Mouse (Mus musculus) heart, adult 18-20 months (tissue): ENCODE results near the gene Tnfrsf13c. TPM values are rescaled to one million over a fixed set of nuclear protein-coding genes. Genes with fewer than 3 reads are reported as not detected.
A peak's percentile ranks its signal among the peaks of the same experiment; 100 is the strongest.
"Not testable (repeated sequence)": the region's sequence is repeated elsewhere in the genome, so short reads cannot be mapped to it uniquely, and the experiment has no call there.

ENCODE experiments used
- DNase-seq, 2 experiments: peaks; one replicate each; pipeline ENCODE4 v3.0.0; 2021 to 2022; ENCODE audit warnings: mixed read lengths in 1 of 2
- long read RNA-seq, 2 experiments: library from polyadenylated mRNA; stranded (forward); transcript quantifications; one replicate each; pipeline ENCODE4 v2.0.0; 2021
- total RNA-seq, 2 experiments: library from RNA; stranded (reverse); gene quantifications; 2 replicates each; pipeline ENCODE4 v1.2.3; 2021

Tnfrsf13c gene
- total RNA-seq, result 1 to 10 TPM in 1 of 2 experiments, under 1 TPM in 1; 0.35 to 2.2 TPM
- long read RNA-seq, experiment 1, result 0 reads
- long read RNA-seq, experiment 2, result 0 reads

DNA sequence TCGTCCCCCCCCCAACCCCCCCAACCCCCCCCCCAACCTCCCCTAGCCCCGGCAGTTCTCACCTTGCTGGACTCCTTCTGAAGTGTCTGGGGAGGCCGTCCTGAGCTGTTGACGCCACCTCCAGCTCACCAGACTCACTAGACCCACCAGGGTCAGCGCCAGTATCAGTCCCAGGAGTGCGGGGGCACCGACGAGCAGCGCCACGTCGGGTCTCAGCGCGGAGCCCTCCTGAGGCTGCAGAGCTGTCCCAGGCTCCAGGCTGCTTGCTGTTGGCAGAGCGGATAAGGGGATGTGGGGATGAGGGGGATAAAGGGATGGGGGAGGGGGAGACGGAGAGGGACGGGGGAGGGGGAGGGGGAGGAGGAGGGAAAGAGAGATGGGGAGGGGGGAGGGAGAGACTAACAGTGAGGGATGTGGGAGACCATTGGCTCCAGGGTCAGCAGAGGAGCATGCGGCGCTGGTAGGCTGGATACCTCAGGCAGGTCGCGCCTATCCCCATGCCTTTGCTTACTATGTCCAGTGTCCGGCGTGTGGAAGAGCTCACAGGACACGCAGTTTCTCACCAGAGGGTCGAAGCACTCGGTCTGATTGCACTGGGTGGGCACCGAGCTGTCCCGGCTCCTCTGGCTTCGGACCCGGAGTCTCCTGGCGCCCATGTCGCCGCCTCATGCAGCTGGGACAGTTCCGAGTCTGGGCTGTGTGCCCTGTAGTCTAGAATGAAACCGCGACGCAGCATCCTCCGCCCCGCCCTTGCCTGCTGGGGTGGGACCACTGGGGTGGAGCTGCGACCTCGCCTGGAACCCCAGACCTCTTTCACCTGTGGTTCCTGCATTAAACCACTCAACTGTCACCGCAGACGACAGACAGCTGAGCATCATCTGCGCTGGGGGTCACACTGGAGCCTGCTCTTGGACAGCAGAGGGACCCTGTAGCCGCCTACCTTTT, at the start of gene Tnfrsf13c:
Gene Tnfrsf13c, minus strand, starts transcription at position 713 of the 945 bp plus-strand sequence.
- peak; percentile 50 to 60 for DNase-seq

DNA sequence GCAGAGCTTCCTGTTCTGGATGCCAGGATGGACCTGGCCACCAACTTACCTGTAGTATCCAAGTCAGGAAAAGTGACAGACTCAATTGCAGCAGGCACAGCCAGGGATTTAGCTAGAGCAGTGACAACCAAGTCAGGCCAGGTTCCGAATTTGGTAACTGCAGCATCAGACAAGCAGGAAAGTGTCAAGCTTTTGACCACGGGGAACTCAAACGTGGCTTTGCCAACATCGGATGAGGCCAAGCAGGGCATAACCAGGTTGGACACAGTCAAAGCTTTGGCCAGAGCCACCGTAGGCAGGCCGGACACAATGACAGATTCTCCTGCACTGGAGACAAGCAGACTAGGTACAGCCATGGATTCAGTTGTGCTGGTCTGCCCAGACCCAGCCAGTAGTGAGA, 48.1 kb upstream of the Tnfrsf13c start:
- DNase-seq, result no peak

DNA sequence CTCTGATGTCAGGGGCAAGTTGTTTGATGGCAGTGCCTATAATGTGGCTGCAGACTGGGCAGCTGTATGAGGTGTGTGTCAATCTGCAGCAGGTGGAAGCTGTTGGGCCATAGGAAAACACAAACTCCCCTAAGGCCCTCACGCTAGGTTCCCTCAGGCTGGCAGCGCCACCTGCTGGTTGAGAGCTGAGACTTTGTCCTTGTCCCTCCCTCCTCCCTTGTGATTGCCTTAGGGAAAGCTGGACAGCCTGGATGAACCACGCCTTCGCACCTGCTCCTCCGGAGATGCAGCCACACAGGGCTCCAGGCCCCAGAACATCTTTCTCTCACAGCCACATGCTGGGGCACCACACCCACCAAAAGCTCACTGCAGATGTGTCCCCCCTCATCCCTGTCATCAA, 47.0 kb upstream of the Tnfrsf13c start:
- peak; percentile 20 to 72 for DNase-seq

DNA sequence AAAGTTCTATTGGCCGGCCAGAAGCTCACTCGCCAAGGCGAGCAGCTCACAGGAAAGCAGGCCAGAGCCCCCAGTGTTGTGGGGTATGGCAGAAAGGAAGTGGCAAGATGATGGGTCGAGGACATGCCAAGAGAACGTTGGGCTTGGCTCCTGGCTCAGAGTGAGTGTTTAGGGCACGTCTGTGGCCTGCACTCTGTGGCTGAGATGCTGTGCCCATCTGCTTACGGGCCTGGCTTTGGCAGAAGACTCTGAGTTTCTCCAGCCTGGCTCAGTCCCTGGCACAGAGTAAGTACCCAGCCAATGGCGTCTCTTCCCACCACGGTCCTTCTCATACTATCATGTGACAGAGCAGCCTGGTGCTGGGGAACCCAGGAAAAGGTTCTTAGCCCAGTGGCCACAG, 44.6 kb upstream of the Tnfrsf13c start:
- no peak for DNase-seq

DNA sequence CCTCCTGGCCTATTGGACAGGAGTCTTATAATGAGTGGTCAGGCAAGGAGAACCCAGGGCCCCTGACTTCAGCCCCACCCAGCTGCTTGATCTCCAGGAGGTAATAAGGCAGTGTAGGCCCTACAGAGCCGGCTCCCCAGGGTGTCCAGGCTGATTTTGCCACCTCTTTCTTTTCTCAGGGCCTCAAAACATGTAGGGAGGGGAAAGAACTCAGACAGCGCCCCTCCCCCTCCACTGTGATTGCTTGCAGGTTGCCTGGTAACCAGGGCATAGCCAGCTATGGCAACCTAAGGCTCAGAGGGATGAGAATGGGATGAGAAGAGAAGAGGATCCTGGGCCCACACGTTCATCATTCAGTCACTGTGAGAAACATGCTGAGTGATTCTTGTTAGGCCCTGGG, 44.0 kb upstream of the Tnfrsf13c start:
- DNase-seq, result no peak

DNA sequence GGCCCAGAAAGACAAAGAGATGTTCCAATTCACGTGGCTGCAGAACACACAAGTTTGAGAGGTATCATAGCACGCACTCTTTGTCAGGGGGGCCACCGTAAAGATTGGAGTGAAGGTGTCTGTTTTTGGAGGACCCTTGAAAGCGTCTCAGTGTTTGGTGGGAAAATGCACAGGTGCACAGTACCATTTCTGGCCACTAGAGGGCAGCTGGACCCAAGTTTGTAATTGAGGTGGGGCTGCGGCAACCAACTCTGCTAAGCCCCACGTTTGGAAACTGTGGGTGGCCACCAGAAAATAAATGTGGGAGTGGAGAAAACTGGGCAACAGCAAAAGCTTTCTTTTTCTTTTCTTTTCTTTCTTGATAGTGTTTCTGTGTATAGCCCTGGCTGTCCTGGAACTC, 42.2 kb upstream of the Tnfrsf13c start:
- DNase-seq, result peak; percentile 40 to 86

DNA sequence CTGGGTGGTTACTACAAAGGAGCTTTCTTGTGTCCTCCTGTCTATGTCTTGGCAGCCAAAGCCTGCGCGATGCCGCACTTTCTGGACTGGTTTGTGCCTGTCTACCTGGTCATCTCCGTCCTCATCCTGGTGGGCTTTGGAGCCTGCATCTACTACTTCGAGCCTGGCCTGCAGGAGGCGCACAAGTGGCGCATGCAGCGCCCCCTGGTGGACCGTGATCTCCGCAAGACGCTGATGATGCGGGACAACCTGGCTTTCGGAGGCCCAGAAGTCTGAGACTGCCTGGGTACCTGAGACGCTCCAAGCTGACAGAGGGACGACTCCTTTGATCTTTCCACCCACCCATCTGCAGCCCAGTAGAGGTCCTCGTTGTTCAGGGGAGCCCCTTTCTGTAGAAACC, 35.3 kb upstream of the Tnfrsf13c start:
- DNase-seq, result peak; percentile 13 to 49

DNA sequence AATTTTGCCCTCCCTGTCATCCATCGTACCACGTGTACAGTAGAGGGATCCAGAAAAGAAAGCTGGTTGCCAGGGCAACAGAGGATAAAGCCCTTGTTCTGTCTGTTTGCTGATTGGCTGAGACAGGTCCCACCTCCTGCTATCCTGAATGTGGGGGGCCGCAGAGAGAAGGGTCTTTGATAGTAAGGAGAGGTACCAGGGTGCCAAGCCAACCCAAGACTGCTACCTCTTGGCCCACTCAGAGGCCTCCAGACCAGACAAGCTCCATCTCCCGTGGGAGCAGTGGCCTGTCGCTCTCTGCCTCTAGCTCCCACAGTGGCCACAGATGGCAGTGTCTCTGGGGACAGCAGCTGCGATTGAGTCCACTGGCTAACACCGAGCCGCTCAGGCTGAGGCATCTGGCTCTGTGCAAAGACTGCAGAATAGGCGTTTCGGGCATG, 31.8 kb upstream of the Tnfrsf13c start:
- DNase-seq, result no peak

DNA sequence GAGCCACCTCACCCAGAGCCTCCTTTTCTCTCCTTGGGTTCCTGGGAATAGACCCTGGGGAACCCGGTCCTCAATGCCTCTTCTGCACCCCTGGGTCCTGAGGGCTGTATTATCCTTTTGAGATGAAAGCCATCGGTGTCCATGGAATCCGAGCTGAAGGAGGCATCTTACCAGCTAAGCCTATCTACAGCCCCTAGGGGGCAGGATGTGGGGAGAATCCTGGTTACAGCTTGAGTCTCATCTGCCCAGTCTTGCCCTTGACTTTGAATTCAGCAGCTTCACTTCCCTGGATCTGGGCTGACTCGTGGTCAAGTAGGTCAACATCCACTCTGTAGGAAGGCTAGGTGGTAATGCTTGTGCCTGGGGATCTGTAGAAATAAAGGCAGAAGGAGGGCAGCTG, 31.1 kb upstream of the Tnfrsf13c start:
- no peak for DNase-seq

DNA sequence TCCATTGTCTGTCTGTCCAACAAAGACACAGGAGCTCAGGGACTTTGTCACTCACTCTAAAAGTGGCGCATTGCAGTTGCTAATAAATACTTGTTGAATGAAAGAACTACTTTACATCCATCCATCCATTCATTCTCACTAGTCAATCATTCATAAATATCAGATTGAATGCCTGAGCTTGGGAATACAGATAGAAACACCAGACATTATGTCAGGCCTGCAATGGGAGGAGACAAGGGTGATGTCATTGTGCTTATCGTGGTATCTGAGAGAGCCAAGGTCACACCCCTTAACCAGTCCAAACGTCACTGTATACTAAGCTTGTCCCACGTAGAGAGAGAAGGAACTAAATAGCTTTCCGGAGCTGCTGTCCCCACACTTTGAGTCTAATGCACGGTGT, 27.9 kb upstream of the Tnfrsf13c start, which contains the start of gene 1500009C09Rik:
Gene 1500009C09Rik, plus strand, starts transcription at position 301 of the 400 bp plus-strand sequence.
- DNase-seq, result no peak

DNA sequence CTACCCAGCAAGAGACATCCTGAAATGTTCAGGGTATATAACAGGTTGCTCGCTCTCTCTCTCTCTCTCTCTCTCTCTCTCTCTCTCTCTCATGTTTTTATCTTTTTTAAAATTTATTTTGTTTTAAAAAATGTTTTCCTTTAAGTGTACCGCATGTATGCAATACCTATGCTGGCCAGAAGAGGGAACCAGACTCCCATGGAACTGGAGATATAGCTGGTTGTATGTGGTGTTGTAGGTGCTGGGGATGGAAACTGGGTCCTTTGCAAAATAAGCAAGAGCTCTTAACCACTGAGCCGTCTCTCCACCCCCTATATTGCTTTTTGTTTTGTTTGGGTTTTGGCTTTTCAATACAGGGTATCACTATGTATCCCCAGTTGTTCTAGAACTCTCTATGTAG, 27.4 kb upstream of the Tnfrsf13c start:
- no peak for DNase-seq

DNA sequence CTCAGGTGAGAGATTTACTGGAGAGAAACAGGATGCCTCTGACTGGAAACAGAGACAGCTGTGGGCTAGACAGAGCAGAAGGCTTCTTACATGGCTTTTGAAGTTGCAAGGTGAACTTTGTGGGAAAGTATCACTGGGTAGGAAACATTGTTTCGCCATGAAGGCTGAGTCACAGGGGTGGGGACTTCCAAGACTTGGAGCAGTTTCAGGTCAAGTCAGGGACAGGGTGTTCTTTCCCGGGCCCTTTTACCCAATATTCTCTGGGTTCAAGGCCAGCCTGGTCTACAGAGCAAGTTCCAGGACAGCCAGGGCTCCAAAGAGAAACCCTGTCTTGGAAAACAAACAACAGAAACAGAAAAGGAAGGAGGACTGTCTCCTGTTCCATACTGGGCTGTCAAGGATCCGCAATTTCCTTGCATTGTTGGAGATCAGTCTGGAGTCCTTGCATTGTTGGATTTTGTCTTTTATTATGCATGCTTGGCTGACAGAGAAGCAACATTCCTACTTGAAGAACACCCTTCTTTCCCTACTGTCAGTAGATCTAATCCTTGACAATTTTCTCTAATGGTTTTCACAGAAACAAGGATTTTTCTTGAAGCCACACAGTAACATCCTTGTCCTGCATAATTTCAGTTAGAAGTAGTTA, 23.1 kb upstream of the Tnfrsf13c start:
- no peak for DNase-seq

DNA sequence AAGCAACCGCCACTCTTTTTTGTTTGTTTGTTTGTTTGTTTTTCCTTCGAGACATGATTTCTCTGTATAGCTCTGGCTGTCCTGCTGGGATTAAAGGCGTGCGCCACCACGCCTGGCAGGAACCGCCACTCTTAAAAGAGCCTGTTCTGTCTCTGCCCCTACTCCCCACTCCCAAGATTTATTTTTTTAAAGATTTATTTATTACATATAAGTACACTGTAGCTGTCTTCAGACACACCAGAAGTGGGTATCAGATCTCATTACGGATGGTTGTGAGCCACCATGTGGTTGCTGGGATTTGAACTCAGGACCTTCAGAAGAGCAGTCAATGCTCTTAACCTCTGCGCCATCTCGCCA, 20.6 kb upstream of the Tnfrsf13c start:
- DNase-seq, result not testable (repeated sequence)

DNA sequence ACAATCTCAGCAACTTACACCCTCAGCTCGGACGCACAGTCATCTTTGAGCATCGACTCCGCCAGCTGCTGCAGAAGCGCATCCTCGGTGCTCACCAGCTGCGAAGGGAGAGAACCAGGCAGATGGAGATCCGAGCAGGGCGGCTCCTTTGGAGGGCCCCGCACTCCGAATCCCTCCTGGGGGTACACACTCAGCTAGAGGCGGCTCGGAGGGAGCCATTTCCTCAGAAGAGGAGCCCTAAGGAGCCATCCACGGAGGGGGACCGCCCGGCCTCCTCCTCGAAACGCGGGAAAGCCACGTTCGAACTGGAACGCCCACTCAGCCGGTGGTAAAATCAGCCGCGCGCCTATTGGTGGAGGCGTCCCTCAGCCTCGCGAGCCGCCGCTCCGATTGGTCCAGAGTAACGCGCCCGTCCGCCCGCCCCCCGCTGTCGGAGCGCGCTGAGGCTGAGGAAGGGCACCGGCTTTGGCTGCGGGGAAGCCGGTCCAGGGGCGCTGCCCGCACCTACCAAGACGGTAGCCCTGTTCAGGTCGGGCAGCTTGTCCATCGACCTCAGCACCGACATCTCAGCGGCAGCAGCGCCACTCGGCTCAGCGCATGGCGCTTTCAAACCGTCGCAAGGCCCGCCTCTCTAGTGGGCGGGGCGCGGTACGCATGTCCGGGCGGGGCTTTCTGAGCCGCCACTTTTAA, 20.1 kb upstream of the Tnfrsf13c start, which contains the start of gene Cenpm:
Gene Cenpm, minus strand, starts transcription at position 634 of the 690 bp plus-strand sequence.
- DNase-seq, result peak; percentile 94 to 96

DNA sequence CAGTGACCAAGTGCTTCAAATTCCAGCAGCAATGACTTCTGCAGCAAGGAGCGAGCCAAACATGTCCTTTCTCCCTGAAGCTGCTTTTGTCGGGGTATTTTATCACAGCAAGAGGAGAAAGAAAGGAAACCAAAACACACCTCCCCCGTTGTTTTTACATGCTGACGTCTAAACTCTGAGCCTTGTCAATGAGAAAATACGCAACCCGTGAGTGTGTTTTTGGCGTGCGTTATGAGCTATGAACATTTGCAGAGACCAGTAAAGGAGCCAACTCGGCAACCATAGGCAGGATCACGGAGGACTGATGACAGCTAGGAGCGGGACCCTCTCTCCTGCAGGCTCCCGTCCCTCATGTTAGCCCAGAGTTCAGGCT, 19.6 kb upstream of the Tnfrsf13c start:
- DNase-seq, result no peak

DNA sequence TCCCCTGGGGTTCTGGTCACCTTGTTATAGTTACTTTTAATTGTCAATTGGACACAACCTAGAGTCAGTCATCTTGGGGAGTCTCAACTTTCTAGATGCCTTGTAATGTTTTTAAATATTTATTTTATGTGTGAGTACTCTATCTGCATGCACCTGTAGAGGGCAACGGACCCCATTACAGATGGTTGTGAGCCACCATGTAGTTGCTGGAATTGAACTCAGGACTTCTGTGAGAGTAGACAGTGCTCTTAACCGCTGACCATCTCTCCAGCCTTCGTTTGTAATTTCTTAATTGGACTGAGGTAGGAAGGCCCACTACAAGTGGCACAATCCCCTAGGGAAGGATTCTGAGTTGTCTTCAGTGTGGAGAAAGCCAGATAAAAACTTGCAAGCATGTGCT, 19.1 kb upstream of the Tnfrsf13c start:
- no peak for DNase-seq

DNA sequence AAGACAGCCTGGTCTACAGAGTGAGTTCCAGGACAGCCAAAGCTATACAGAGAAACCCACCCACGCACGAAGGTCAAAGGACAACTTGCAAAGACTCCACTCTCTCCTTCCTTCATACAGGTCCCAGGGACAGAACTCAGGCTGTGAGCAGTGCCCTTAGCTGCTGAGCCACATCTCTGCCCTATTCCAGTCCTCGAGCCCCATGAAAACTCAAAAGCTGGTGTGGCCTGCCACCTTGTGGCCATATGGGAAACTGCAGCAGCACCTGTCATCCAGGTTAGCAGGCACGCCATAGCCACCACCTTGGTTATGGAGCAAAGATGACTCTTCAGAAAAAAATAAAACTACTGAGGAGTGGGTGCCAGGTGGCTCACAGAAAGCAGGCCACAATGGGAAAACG, 12.4 kb upstream of the Tnfrsf13c start:
- DNase-seq, result peak; percentile 81 to 92

DNA sequence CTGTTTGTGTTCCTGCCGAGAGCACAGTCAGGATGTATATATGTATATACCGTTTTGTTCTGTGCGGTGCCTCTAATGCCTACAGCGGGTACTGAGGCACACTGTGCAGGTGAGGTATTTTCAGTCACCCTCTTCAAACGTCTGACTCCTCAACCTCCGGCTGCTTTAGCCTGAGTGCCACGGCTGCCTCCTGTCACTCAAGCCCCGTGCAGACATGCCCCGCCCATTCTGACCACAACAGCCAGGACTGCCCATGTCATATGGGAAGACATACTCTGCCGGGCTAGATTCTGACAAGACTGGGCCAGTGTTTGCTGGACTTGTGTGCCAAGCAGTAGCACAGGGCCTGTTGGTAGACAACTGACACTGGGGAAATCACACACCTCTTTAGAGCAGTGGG, 11.5 kb upstream of the Tnfrsf13c start:
- no peak for DNase-seq

DNA sequence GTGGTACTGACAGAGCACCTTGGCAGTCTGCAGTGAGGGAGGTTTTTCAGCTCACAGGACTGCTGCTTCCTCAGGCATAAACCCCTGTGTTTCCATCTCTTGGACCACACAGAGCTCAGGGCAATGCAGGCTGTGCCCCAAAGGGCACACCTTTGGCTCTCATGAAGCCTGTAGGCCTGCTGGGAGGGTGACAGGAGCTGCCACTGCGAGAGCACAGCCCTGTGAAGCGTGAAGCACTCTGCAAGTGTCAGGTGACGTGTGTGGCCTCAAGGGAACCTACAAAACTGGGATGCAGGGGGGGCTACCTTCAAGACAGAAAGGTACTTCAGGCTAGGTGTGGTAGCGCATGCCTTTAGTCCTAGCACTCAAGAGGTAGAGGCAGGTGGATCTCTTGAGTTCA, 8.5 kb upstream of the Tnfrsf13c start:
- no peak for DNase-seq

DNA sequence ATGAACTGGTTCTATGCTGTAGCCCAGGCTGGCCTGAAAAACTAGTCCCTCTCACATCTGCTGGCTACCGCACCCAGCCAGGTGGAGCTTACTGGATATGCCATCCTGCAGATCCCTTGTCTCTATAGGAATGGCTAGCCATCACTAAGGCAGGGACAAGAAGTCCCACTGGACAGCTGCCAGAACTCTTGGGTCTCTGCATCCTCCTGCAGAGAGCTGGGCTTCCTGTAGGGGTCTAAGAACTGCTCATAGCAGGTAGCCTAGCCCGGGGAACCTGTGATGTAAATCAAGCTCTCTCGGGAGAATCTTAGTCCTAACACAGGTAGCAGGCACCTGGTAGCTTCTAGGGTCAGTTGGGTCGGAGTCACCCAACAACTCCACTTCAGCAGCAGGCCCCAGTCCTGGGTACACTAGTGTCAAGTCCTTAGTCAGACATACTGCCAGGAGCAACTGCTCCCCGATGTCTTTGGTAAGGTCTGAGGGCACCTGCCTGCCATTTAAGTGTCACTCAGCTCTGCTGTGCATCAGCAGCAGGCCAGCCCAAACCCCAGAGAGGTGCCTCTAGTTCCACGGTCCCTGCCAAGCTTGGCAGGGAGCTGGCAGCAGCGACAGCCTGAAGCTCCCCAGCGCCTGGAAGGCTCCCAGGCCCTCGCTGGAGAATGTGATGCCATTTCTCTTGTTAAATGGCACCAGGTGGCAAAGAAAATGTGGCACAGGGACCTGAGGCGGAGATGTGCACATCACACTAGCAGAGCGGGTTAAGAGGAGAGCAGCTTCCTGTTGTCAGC, 7.6 kb upstream of the Tnfrsf13c start:
- peak; percentile 28 to 49 for DNase-seq

DNA sequence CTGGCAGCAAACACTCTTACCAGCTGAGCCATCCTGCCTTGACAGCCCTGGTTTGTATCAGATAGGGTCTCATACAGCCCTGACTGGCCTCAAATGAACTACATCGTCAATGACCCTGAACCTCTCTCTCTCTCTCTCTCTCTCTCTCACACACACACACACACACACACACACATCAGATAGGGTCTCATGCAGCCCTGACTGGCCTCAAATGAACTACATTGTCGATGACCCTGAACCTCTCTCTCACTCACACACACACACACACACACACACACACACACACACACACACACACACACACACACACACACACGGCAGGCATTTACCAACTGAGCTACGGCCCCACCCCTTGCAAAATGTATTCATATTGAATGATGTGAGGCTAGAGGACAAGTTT, 6.9 kb upstream of the Tnfrsf13c start:
- DNase-seq, result no peak

DNA sequence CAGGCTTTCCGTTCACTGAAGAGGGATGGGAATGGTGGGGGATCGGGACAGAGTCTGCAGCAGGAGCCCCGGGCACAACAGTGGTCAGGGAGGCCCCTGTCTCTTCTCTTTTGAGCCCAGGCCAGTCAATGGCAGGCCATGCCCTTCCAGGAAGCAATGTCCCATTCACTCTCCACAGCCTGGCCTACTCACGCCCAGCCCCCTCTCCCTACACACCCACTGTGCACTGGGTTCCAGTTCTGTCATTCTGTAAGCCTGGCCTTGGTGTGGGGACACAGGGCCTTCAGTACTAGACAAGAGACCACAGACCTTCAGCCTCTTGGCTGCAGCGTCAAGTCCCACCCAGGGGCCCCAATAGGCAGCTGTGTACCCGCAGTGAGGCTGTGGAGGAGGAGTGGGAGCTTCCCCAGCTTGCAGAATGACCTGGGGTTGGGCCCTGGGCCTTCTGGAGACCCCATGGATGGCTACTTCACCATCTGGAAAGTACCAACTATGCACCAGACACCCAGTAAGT, 6.0 kb upstream of the Tnfrsf13c start:
- no peak for DNase-seq
